Mouse (Mus musculus) ES-E14 (cell line): Measurements from ENCODE around the gene Npdc1. TPM values are rescaled to one million over a fixed set of nuclear protein-coding genes. Genes with fewer than 3 reads are reported as not detected.

Experiments
- DNase-seq: peaks from one replicate; pipeline ENCODE4 v3.0.0-alpha.2; 2013; ENCODE audit warnings: low read depth, low spot score
- H3K27ac ChIP-seq: 2 replicates; pipeline ENCODE4 v1.5.1; 2012; ENCODE audit warnings: low read depth, mild to moderate bottlenecking, low read length, moderate library complexity, mixed read lengths; ENCODE audit not compliant: poor library complexity, insufficient read depth, severe bottlenecking
- H3K36me3 ChIP-seq: 2 replicates; pipeline ENCODE4 v1.6.1; 2012; ENCODE audit warnings: mild to moderate bottlenecking, low read length, moderate library complexity, mixed read lengths; ENCODE audit not compliant: control insufficient read depth, poor library complexity, insufficient read depth, severe bottlenecking
- H3K4me1 ChIP-seq, 2 experiments: fragments of 150-350 bp in 1 of 2; sonication (generic) in 1 of 2; 2 replicates each; pipeline ENCODE4 v1.6.1; 2012; ENCODE audit warnings: low read length in 2 of 2, mild to moderate bottlenecking in 1 of 2, mixed read lengths in 1 of 2; ENCODE audit not compliant: control insufficient read depth in 2 of 2, insufficient read depth in 2 of 2, poor library complexity in 1 of 2
- H3K4me3 ChIP-seq, 2 experiments: fragments of 150-350 bp in 1 of 2; sonication (generic) in 1 of 2; 2 replicates each; pipeline ENCODE4 v1.5.1; 2012; ENCODE audit warnings: low read length in 2 of 2, low read depth in 1 of 2, mild to moderate bottlenecking in 1 of 2, mixed read lengths in 1 of 2; ENCODE audit not compliant: insufficient read depth in 1 of 2, poor library complexity in 1 of 2, severe bottlenecking in 1 of 2
- H3K9ac ChIP-seq: 2 replicates; pipeline ENCODE4 v1.6.1; 2012; ENCODE audit warnings: low read depth, mild to moderate bottlenecking, low read length, mixed read lengths; ENCODE audit not compliant: poor library complexity, insufficient read depth, severe bottlenecking
- H3K9me3 ChIP-seq: fragments of 150-350 bp; sonication (generic); 2 replicates; pipeline ENCODE4 v1.6.1; 2012; ENCODE audit warnings: low read depth, mild to moderate bottlenecking, low read length; ENCODE audit not compliant: control insufficient read depth, insufficient read depth
- CHD2 ChIP-seq: IDR thresholded peaks from 2 replicates; pipeline ENCODE4 v1.6.1; 2014; ENCODE audit warnings: mild to moderate bottlenecking, low read depth, low read length, inconsistent platforms
- HCFC1 ChIP-seq: IDR thresholded peaks from 2 replicates; pipeline ENCODE4 v1.6.1; 2012; ENCODE audit warnings: low read length, inconsistent platforms, borderline replicate concordance; ENCODE audit not compliant: insufficient read depth
- MAFK ChIP-seq: IDR thresholded peaks from 2 replicates; pipeline ENCODE4 v1.6.1; 2014; ENCODE audit warnings: mild to moderate bottlenecking, low read depth, low read length, inconsistent platforms; ENCODE audit not compliant: insufficient read depth
- ZC3H11A ChIP-seq: IDR thresholded peaks from 2 replicates; pipeline ENCODE4 v1.6.1; 2012; ENCODE audit warnings: low read depth, mild to moderate bottlenecking, inconsistent platforms, low read length, borderline replicate concordance
- ZNF384 ChIP-seq: IDR thresholded peaks from 2 replicates; pipeline ENCODE4 v1.6.1; 2012; ENCODE audit warnings: low read depth, low read length, inconsistent platforms
- in situ Hi-C, 2 experiments: fragments of 600-800 bp; cut with MboI; formaldehyde crosslinking; loops; one replicate each; pipeline ENCODE4 v1.15.1; 2025; ENCODE audit warnings: low sequenced_read_pairs in 2 of 2, inconsistent platforms in 1 of 2; ENCODE audit not compliant: unreplicated experiment in 2 of 2
- total RNA-seq: library from RNA; depleted of rRNA; stranded (reverse); fragments of 300-350 nt; gene quantifications from 2 replicates; pipeline ENCODE4 v1.2.3, GENCODE M21; 2012

The Npdc1 gene
- total RNA-seq, 1 experiment, result 28.3 TPM

GRCm38 (mm10) chr2:25430395-25431233 is 31.5 kb downstream of the Npdc1 start:
- Histone ChIP-seq H3K4me3 (no peak overlapping the region), H3K4me1 (peaks cover 0 to 5% of the 10 kb centered on the region in 2 experiments; a peak in 1 of 4 replicates), H3K9me3 (no peaks in the 10 kb centered on the region), H3K36me3 (peaks cover 9% of the 10 kb centered on the region; the same call in 1 of the 2 replicates), H3K27ac (no peak overlapping the region), H3K9ac (no peak overlapping the region)
- TF ChIP-seq HCFC1 (no peak), ZC3H11A (no peak), CHD2 (no peak), MAFK (no peak), ZNF384 (no peak)
- in situ Hi-C loops, result no loop called here
- DNase-seq, result no peak

GRCm38 (mm10) chr2:25431308-25431855 is 32.2 kb downstream of the Npdc1 start:
- in situ Hi-C loops, result no loop called here
- Histone ChIP-seq H3K4me1 (peaks cover 0 to 5% of the 10 kb centered on the region in 2 experiments; a peak in 1 of 4 replicates), H3K4me3 (no peak overlapping the region), H3K36me3 (peaks cover 11% of the 10 kb centered on the region; the same call in 1 of the 2 replicates), H3K9me3 (no peaks in the 10 kb centered on the region), H3K9ac (no peak overlapping the region), H3K27ac (no peak overlapping the region)
- TF ChIP-seq MAFK (no peak), ZNF384 (no peak), CHD2 (no peak), HCFC1 (no peak), ZC3H11A (no peak)
- DNase-seq, result no peak

- Histone ChIP-seq H3K27ac (no peak overlapping the region), H3K4me3 (no peak overlapping the region), H3K36me3 (peaks cover 21% of the 10 kb centered on the region; the same call in 1 of the 2 replicates), H3K9me3 (no peaks in the 10 kb centered on the region), H3K4me1 (peaks cover 0 to 4% of the 10 kb centered on the region in 2 experiments; a peak in 1 of 4 replicates), H3K9ac (no peak overlapping the region)
- no peak for TF ChIP-seq MAFK
- no peak for TF ChIP-seq CHD2
- TF ChIP-seq ZNF384, result no peak
- no peak for TF ChIP-seq ZC3H11A
- no peak for TF ChIP-seq HCFC1
- DNase-seq, result no peak
- in situ Hi-C loops, result no loop called here
Measured at GRCm38 (mm10) chr2:25432326-25433098, 33.4 kb downstream of the Npdc1 start.

GRCm38 (mm10) chr2:25433101-25433500 is 34.0 kb downstream of the Npdc1 start:
- TF ChIP-seq ZC3H11A (no peak), CHD2 (no peak), MAFK (no peak), HCFC1 (no peak), ZNF384 (no peak)
- Histone ChIP-seq H3K4me1 (peaks cover 0 to 7% of the 10 kb centered on the region in 2 experiments; a peak in 1 of 4 replicates), H3K4me3 (no peak overlapping the region), H3K9ac (no peak overlapping the region), H3K36me3 (peaks cover 23% of the 10 kb centered on the region; the same call in 1 of the 2 replicates), H3K9me3 (no peaks in the 10 kb centered on the region), H3K27ac (no peak overlapping the region)
- no peak for DNase-seq
- in situ Hi-C loops, result no loop called here
